Mouse (Mus musculus): Measurements from ENCODE around the gene Ccdc183. TPM values are rescaled to one million over a fixed set of nuclear protein-coding genes. Genes with fewer than 3 reads are reported as not detected.

Ccdc183 gene
- polyA plus RNA-seq, 1 experiment from 2014 or later, result 0.09 TPM

GRCm38 (mm10) chr2:25602526-25602925, 15.0 kb downstream of the Ccdc183 start:
- Histone ChIP-seq H3K27me3 (no peaks in the 10 kb centered on the region), H3K9me3 (replicated peaks) (no peaks in the 10 kb centered on the region), H3K4me1 (replicated peaks) (peaks cover 43% of the 10 kb centered on the region), H3K9ac (no peak overlapping the region), H3K4me2 (no peak overlapping the region), H3K4me3 (replicated peaks) (no peak overlapping the region), H3K27ac (no peak overlapping the region), H3K36me3 (peaks cover 66% of the 10 kb centered on the region)
- ATAC-seq (ENCODE audit: low read depth) (no peak), DNase-seq (no peak)
- WGBS (ENCODE audit: insufficient replicate concordance), result 86% methylated on average over 5 of the region's 5 CpGs

GRCm38 (mm10) chr2:25600037-25600436, 17.4 kb downstream of the Ccdc183 start:
- Histone ChIP-seq H3K9me3 (replicated peaks) (no peaks in the 10 kb centered on the region), H3K27me3 (no peaks in the 10 kb centered on the region), H3K4me3 (replicated peaks) (no peak overlapping the region), H3K27ac (no peak overlapping the region), H3K36me3 (peaks cover 91% of the 10 kb centered on the region), H3K9ac (no peak overlapping the region), H3K4me2 (no peak overlapping the region), H3K4me1 (replicated peaks) (peaks cover 24% of the 10 kb centered on the region)
- DNase-seq, result no peak
- peak; percentile 61 for ATAC-seq (ENCODE audit: low read depth)
- 77% methylated on average over 2 of the region's 2 CpGs for WGBS (ENCODE audit: insufficient replicate concordance)

DNA sequence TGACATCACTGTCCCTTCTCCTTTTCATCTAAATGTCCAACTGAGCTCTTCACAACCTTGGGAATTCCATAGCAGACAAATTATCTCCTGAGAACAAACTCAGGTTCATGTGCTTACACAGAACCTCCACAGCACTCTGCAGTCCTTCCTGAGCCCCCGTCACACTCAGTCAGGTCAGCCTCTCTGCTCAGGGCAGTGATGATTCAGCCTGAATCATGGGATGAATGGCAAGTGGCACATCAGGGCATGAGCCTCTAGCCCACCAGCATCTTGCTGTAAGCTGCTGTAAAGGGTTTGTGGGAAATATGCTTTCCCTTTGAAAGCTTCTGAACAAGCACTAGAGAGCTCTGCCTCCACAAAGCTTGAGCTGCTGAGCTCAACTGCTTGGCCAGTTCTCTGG, 18.7 kb downstream of the Ccdc183 start:
- Histone ChIP-seq H3K4me3 (replicated peaks) (no peak overlapping the region), H3K9ac (no peak overlapping the region), H3K27me3 (no peaks in the 10 kb centered on the region), H3K4me1 (replicated peaks) (peaks cover 16% of the 10 kb centered on the region), H3K27ac (no peak overlapping the region), H3K36me3 (peaks cover 95% of the 10 kb centered on the region), H3K9me3 (replicated peaks) (no peaks in the 10 kb centered on the region), H3K4me2 (no peak overlapping the region)
- no peak for ATAC-seq (ENCODE audit: low read depth)
- no peak for DNase-seq
- WGBS (ENCODE audit: insufficient replicate concordance), result 80% methylated on average over 1 of the region's 1 CpGs

GRCm38 (mm10) chr2:25596765-25597510, 20.5 kb downstream of the Ccdc183 start:
- Histone ChIP-seq H3K4me3 (replicated peaks) (no peak overlapping the region), H3K36me3 (peaks cover 95% of the 10 kb centered on the region), H3K9ac (no peak overlapping the region), H3K4me1 (replicated peaks) (peaks cover 16% of the 10 kb centered on the region), H3K4me2 (no peak overlapping the region), H3K27me3 (no peaks in the 10 kb centered on the region), H3K9me3 (replicated peaks) (no peaks in the 10 kb centered on the region), H3K27ac (no peak overlapping the region)
- 88% methylated on average over 5 of the region's 5 CpGs for WGBS (ENCODE audit: insufficient replicate concordance)
- DNase-seq (no peak), ATAC-seq (ENCODE audit: low read depth) (no peak)

GRCm38 (mm10) chr2:25591863-25592262, 25.6 kb downstream of the Ccdc183 start:
- Histone ChIP-seq H3K36me3 (peaks cover 88% of the 10 kb centered on the region), H3K27ac (no peak overlapping the region), H3K27me3 (no peaks in the 10 kb centered on the region), H3K4me1 (replicated peaks) (no peaks in the 10 kb centered on the region), H3K9ac (no peak overlapping the region), H3K4me2 (no peak overlapping the region), H3K4me3 (replicated peaks) (no peak overlapping the region), H3K9me3 (replicated peaks) (no peaks in the 10 kb centered on the region)
- WGBS (ENCODE audit: insufficient replicate concordance), result 69% methylated on average over 2 of the region's 2 CpGs
- DNase-seq (no peak), ATAC-seq (ENCODE audit: low read depth) (peak; percentile 41; the same call in 1 of the 2 replicates)

GRCm38 (mm10) chr2:25588227-25588907, 29.1 kb downstream of the Ccdc183 start:
- ATAC-seq (ENCODE audit: low read depth), result no peak
- Histone ChIP-seq H3K4me3 (replicated peaks) (no peak overlapping the region), H3K4me2 (no peak overlapping the region), H3K4me1 (replicated peaks) (0 out of 2 replicates have a peak, but pooled peaks cover 4% of the 10 kb centered on the region), H3K27me3 (no peaks in the 10 kb centered on the region), H3K27ac (peak overlapping the region; percentile 37; the same call in 1 of the 2 replicates), H3K36me3 (peaks cover 93% of the 10 kb centered on the region), H3K9ac (no peak overlapping the region), H3K9me3 (replicated peaks) (no peaks in the 10 kb centered on the region)
- no peak for DNase-seq
- 73% methylated on average over 8 of the region's 8 CpGs for whole genome bisulfite sequencing (ENCODE audit: insufficient replicate concordance)

GRCm38 (mm10) chr2:25587290-25587689, 30.2 kb downstream of the Ccdc183 start:
- H3K9me3 ChIP-seq (replicated peaks), result no peaks in the 10 kb centered on the region
- H3K9ac ChIP-seq, result no peak overlapping the region
- H3K4me2 ChIP-seq, result no peak overlapping the region
- DNase-seq, result no peak
- no peak overlapping the region for H3K27ac ChIP-seq
- 82% methylated on average over 8 of the region's 8 CpGs for WGBS (ENCODE audit: insufficient replicate concordance)
- no peaks in the 10 kb centered on the region for H3K27me3 ChIP-seq
- peaks cover 89% of the 10 kb centered on the region for H3K36me3 ChIP-seq
- H3K4me3 ChIP-seq (replicated peaks), result no peak overlapping the region
- H3K4me1 ChIP-seq (replicated peaks), result peaks cover 15% of the 10 kb centered on the region
- no peak for ATAC-seq (ENCODE audit: low read depth)

DNA sequence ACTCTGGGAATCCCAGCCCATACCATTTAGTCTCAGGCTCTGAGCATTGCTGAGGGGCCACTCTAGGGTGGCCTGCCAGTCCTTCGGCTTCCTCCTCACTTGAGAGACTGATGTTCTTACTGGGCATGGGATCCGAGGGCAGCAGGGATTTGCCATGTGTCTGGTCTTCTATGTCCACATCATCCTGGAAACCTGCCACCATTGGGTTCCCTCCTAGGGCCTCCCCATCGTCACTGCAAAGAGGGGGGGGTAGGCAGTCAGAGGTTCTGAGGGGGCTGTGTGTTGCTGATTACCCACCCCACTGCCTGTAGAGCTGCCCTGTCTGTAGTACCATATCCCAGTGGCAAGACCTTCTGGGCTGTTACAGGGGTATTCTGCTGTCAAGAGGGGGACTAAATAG, 31.9 kb downstream of the Ccdc183 start:
- Histone ChIP-seq H3K36me3 (peaks cover 72% of the 10 kb centered on the region), H3K9ac (no peak overlapping the region), H3K4me2 (no peak overlapping the region), H3K4me1 (replicated peaks) (peaks cover 31% of the 10 kb centered on the region), H3K9me3 (replicated peaks) (no peaks in the 10 kb centered on the region), H3K4me3 (replicated peaks) (no peak overlapping the region), H3K27me3 (peaks cover 9% of the 10 kb centered on the region), H3K27ac (no peak overlapping the region)
- WGBS (ENCODE audit: insufficient replicate concordance), result 69% methylated on average over 3 of the region's 3 CpGs
- ATAC-seq (ENCODE audit: low read depth) (no peak), DNase-seq (no peak)

- ATAC-seq (ENCODE audit: low read depth), result no peak
- H3K4me3 ChIP-seq (replicated peaks), result no peak overlapping the region
- H3K9me3 ChIP-seq (replicated peaks), result no peaks in the 10 kb centered on the region
- H3K27ac ChIP-seq, result no peak overlapping the region
- H3K27me3 ChIP-seq, result peaks cover 16% of the 10 kb centered on the region
- WGBS (ENCODE audit: insufficient replicate concordance), result 89% methylated on average over 4 of the region's 4 CpGs
- no peak for DNase-seq
- no peak overlapping the region for H3K9ac ChIP-seq
- no peak overlapping the region for H3K4me2 ChIP-seq
- peaks cover 65% of the 10 kb centered on the region for H3K36me3 ChIP-seq
- peaks cover 37% of the 10 kb centered on the region for H3K4me1 ChIP-seq (replicated peaks)
These were observed 32.6 kb downstream of the Ccdc183 start for GRCm38 (mm10) chr2:25584856-25585255.

GRCm38 (mm10) chr2:25584152-25584551, 33.3 kb downstream of the Ccdc183 start:
- H3K27me3 ChIP-seq, result peaks cover 23% of the 10 kb centered on the region
- no peak overlapping the region for H3K4me2 ChIP-seq
- WGBS (ENCODE audit: insufficient replicate concordance), result 71% methylated on average over 3 of the region's 3 CpGs
- H3K36me3 ChIP-seq, result peaks cover 62% of the 10 kb centered on the region
- H3K27ac ChIP-seq, result no peak overlapping the region
- DNase-seq, result no peak
- H3K9ac ChIP-seq, result no peak overlapping the region
- H3K4me3 ChIP-seq (replicated peaks), result no peak overlapping the region
- ATAC-seq (ENCODE audit: low read depth), result no peak
- H3K9me3 ChIP-seq (replicated peaks), result no peaks in the 10 kb centered on the region
- peaks cover 44% of the 10 kb centered on the region for H3K4me1 ChIP-seq (replicated peaks)

- WGBS (ENCODE audit: insufficient replicate concordance), result 58% methylated on average over 4 of the region's 4 CpGs
- Histone ChIP-seq H3K27me3 (peaks cover 29% of the 10 kb centered on the region), H3K9me3 (replicated peaks) (no peaks in the 10 kb centered on the region), H3K4me2 (no peak overlapping the region), H3K36me3 (peaks cover 59% of the 10 kb centered on the region), H3K4me1 (replicated peaks) (peaks cover 50% of the 10 kb centered on the region), H3K9ac (no peak overlapping the region), H3K27ac (no peak overlapping the region), H3K4me3 (replicated peaks) (no peak overlapping the region)
- DNase-seq, result no peak
- no peak for ATAC-seq (ENCODE audit: low read depth)
These were observed 33.9 kb downstream of the Ccdc183 start for GRCm38 (mm10) chr2:25583571-25583970.

DNA sequence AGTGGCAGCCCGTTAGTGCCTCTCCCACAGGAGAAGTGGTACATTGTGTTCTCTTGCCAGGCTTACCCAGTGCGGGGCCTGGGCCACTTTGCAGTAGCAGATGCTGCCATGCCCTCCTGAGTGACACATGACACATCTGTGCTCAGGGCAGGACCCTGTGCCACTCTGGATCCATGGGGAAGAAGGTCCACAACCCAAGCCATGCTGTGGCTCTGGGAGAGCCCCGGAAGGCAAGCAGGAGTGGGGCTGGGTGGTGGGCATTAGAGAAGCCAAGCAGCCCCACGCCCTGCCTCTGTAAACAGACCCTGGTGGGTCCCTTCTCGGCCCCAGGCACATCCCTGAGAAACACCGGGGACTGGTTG, 34.4 kb downstream of the Ccdc183 start:
- Histone ChIP-seq H3K9me3 (replicated peaks) (no peaks in the 10 kb centered on the region), H3K27ac (no peak overlapping the region), H3K27me3 (peaks cover 34% of the 10 kb centered on the region), H3K36me3 (peaks cover 54% of the 10 kb centered on the region), H3K4me2 (no peak overlapping the region), H3K4me1 (replicated peaks) (peaks cover 55% of the 10 kb centered on the region), H3K4me3 (replicated peaks) (no peak overlapping the region), H3K9ac (no peak overlapping the region)
- DNase-seq (no peak), ATAC-seq (ENCODE audit: low read depth) (no peak)
- 75% methylated on average over 6 of the region's 6 CpGs for WGBS (ENCODE audit: insufficient replicate concordance)
